Mouse (Mus musculus) limb, embryonic 11.5 days (tissue): ENCODE results near the gene Saa1. TPM values are rescaled to one million over a fixed set of nuclear protein-coding genes. Genes with fewer than 3 reads are reported as not detected.

Experiments used
- ATAC-seq: fragments of 200-750 bp; cut with Nextera tagmentation; 2 replicates; pipeline ENCODE4 v1.8.0; 2017; ENCODE audit warnings: low read depth; ENCODE audit not compliant: insufficient number of reproducible peaks, low FRiP score, low TSS enrichment
- DNase-seq: peaks from one replicate; pipeline ENCODE4 v3.0.0-alpha.2; 2015; ENCODE audit warnings: low spot score
- H3K27ac ChIP-seq: fragments of 300-500 bp; sonication (generic); replicated peaks from 2 replicates; pipeline ENCODE4 v1.5.1; 2014; ENCODE audit warnings: low read depth, mild to moderate bottlenecking, low read length
- H3K27me3 ChIP-seq: fragments of 300-500 bp; sonication (generic); 2 replicates; pipeline ENCODE4 v1.6.1; 2014; ENCODE audit warnings: mild to moderate bottlenecking, low read length, mixed read lengths; ENCODE audit not compliant: control insufficient read depth, insufficient read depth
- H3K36me3 ChIP-seq: fragments of 300-500 bp; sonication (generic); 2 replicates; pipeline ENCODE4 v1.6.1; 2014; ENCODE audit warnings: mild to moderate bottlenecking, low read length, moderate library complexity, mixed read lengths; ENCODE audit not compliant: control insufficient read depth, insufficient read depth
- H3K4me1 ChIP-seq: fragments of 300-500 bp; sonication (generic); 2 replicates; pipeline ENCODE4 v1.6.1; 2014; ENCODE audit warnings: low read length, mixed read lengths; ENCODE audit not compliant: control insufficient read depth, insufficient read depth
- H3K4me2 ChIP-seq: fragments of 300-500 bp; sonication (generic); 2 replicates; pipeline ENCODE4 v1.6.1; 2014; ENCODE audit warnings: low read depth, mild to moderate bottlenecking, moderate library complexity; ENCODE audit not compliant: severe bottlenecking
- H3K4me3 ChIP-seq: fragments of 300-500 bp; sonication (generic); 2 replicates; pipeline ENCODE4 v1.5.1; 2014; ENCODE audit warnings: low read depth, low read length
- H3K9ac ChIP-seq: fragments of 300-500 bp; sonication (generic); 2 replicates; pipeline ENCODE4 v1.6.1; 2014; ENCODE audit warnings: mild to moderate bottlenecking, low read length
- H3K9me3 ChIP-seq: fragments of 300-500 bp; sonication (generic); 2 replicates; pipeline ENCODE4 v1.6.1; 2016; ENCODE audit warnings: low read length; ENCODE audit not compliant: control insufficient read depth
- WGBS: fragments of 180-500 bp; shearing (Covaris S2); extraction: QIAGEN DNeasy Blood & Tissue Kit; methylation state at CpG from one replicate; pipeline ENCODE4 v1.1.7; 2014; 5-methylcytosine and 5-hydroxymethylcytosine counted together
- polyA plus RNA-seq: library from polyadenylated mRNA; unstranded; fragments of >200 nt; fragmentation: Nextera tagmentation; extraction: Ambion mirVana; gene quantifications from 2 replicates; pipeline ENCODE4 v1.2.1, GENCODE M21; 2014

Gene Saa1
- polyA plus RNA-seq, 1 experiment from 2014 or later = not detected

DNA sequence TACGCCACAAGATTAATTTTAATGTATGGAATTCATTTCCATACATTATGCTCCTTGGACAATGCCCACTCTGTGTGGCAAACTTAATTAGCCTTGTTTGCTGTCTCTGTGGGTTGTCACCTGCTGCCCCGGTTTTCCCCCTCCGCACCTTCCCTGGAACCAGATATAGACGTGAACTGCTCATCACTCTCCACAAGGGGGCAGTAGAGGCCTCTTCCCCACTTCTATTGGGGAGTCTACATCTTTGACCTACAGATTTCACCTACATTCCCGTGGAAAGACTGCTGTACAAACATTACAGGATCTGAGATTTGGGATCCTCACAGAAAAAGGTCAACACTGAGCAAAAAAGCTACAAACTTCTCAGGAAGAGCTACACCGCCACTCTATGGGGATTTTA is 28.3 kb downstream of the Saa1 start:
- no peak overlapping the region for H3K4me2 ChIP-seq
- no peaks in the 10 kb centered on the region for H3K36me3 ChIP-seq
- DNase-seq = peak; percentile 72
- no peak overlapping the region for H3K4me3 ChIP-seq
- ATAC-seq = no peak
- H3K9me3 ChIP-seq = no peaks in the 10 kb centered on the region
- no peak overlapping the region for H3K27ac ChIP-seq
- H3K4me1 ChIP-seq = no peaks in the 10 kb centered on the region
- no peaks in the 10 kb centered on the region for H3K27me3 ChIP-seq
- H3K9ac ChIP-seq = no peak overlapping the region
- WGBS = 31% methylated on average over 6 of the region's 6 CpGs

DNA sequence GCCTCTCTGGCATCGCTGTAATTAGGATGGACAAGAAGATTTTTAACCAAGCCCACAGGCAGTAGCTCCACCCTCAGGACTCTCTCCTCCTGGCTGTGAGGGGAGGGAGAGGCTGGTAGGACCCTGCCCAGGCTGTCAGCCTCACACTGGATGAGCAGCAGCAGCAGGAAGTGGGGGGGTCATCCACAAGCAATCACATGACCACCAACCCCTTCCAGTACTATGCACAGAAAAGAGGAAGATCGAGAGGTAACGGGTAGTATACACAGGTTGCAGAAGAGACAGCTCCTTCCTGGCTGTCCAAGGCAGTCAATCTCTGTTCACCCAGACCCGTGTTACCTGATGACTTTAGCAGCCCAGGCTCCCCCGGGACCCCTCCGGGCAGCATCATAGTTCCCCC is 30.5 kb downstream of the Saa1 start:
- Histone ChIP-seq H3K4me1 (no peaks in the 10 kb centered on the region), H3K4me2 (no peak overlapping the region), H3K27ac (no peak overlapping the region), H3K36me3 (no peaks in the 10 kb centered on the region), H3K4me3 (no peak overlapping the region), H3K9me3 (no peaks in the 10 kb centered on the region), H3K9ac (no peak overlapping the region), H3K27me3 (no peaks in the 10 kb centered on the region)
- DNase-seq (no peak), ATAC-seq (no peak)
- 71% methylated on average over 6 of the region's 6 CpGs for WGBS

DNA sequence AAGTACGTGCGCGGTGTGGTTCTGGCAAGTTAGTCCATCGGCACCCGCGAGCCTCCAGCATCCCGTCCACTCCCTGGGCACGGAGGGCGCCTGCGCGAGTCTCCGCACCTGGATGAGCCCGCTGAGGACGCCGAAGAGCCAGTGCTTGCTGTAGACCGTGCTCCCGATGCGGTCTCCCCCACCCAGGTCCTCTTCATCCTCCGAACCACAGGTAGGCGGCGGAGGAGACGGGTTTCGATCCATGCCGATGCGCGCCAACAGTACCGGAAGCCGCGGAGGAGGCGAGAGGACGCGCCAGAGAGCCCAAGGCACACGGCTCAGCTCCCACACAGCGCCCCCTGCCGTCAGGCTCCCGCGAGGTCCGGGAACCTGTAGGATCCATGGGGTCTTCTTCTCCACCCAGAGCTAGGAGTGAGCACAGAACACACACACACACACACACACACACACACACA is 32.4 kb downstream of the Saa1 start, which contains the start of gene Saal1:
Gene Saal1 (minus strand): TSS at position 291 of the 455 bp plus-strand sequence.
- Histone ChIP-seq H3K27ac (no peak within 1 kb of the TSS; the same call in 1 of the 2 replicates), H3K4me1 (no peaks in the 10 kb centered on the region), H3K27me3 (no peaks in the 10 kb centered on the region), H3K9me3 (no peaks in the 10 kb centered on the region), H3K9ac (peak within 1 kb of the TSS; percentile 81), H3K4me2 (peak within 1 kb of the TSS; percentile 60), H3K36me3 (peaks cover 5% of the 10 kb centered on the region; the same call in 1 of the 2 replicates), H3K4me3 (peak within 1 kb of the TSS; percentile 71)
- DNase-seq (peak; percentile 99), ATAC-seq (peak; percentile 96)
- WGBS = under 1% methylated on average over 38 of the region's 38 CpGs

DNA sequence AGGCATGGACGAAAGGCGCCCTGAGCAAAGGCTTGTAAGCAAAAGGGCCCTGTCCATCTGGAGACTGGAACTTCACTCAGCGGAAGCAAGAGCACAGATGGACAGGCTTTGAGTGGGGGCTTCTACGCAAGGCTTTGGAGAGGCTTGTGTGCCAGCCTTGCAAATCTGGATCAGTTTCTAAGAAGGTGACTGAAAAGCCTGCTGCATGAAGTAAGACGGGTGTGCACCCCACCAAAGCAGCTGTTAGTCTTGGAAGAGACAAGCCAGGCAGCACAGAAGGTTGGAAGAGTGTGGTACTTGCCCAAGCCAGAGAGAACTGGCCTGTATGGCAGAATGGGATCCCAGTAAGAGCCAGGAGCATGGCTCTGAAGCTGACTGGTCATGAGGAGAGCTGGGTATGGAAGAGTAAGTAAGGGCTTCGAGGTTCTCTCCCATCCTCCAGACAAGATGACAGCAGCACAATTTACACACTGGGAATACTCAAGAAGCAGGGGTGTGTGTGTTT is 42.2 kb downstream of the Saa1 start:
- H3K27ac ChIP-seq = no peak overlapping the region
- 93% methylated on average over 6 of the region's 6 CpGs for WGBS
- H3K27me3 ChIP-seq = no peaks in the 10 kb centered on the region
- no peaks in the 10 kb centered on the region for H3K4me1 ChIP-seq
- no peak for DNase-seq
- H3K4me3 ChIP-seq = no peak overlapping the region
- no peak for ATAC-seq
- no peak overlapping the region for H3K4me2 ChIP-seq
- H3K9ac ChIP-seq = no peak overlapping the region
- H3K36me3 ChIP-seq = peaks cover 34% of the 10 kb centered on the region
- H3K9me3 ChIP-seq = no peaks in the 10 kb centered on the region

DNA sequence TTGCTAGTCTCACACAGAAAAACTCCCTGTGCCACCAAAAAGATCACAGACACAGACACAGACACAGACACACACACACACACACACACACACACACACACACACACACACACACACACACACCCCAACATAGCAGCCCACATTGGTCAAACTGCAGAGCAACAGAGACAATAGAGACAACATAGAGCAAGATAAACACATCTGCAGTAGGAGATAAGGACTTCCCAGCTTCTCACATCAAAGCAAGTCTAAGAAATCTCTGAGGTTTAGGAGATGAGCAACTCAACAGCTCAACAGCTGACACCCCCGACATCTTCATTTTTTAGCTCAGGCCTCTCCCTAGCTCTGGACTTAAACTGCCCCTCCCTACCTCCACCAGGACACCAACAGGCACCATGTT is 46.0 kb downstream of the Saa1 start:
- Histone ChIP-seq H3K27me3 (no peaks in the 10 kb centered on the region), H3K4me2 (no peak overlapping the region), H3K27ac (no peak overlapping the region), H3K4me3 (no peak overlapping the region), H3K9me3 (no peaks in the 10 kb centered on the region), H3K4me1 (no peaks in the 10 kb centered on the region), H3K9ac (no peak overlapping the region), H3K36me3 (peaks cover 23% of the 10 kb centered on the region; the same call in 1 of the 2 replicates)
- DNase-seq (no peak), ATAC-seq (no peak)
- 94% methylated on average over 1 of the region's 1 CpGs for WGBS

Other genes with a start within 250 kb of the Saa1 start
- 11.1 and 13.2 TPM in 2 replicates for gene Sergef, start 103.2 kb downstream of the Saa1 start, polyA plus RNA-seq
- gene Tph1, start 70.4 kb downstream of the Saa1 start, polyA plus RNA-seq = 0.40 TPM in 1 of 2 replicates, not detected in the other
- 48.1 and 50.8 TPM in 2 replicates for gene Saal1, start 32.3 kb downstream of the Saa1 start, polyA plus RNA-seq
- 0.20 and 0.29 TPM in 2 replicates for gene Saa3, start 27.3 kb downstream of the Saa1 start, polyA plus RNA-seq
- gene Saa4, start 10.4 kb downstream of the Saa1 start, polyA plus RNA-seq = not detected in 2 replicates
- gene Saa2, start 8.8 kb upstream of the Saa1 start, polyA plus RNA-seq = 0.68 and 0.98 TPM in 2 replicates
- 18.6 and 21.3 TPM in 2 replicates for gene Hps5, start 53.1 kb upstream of the Saa1 start, polyA plus RNA-seq
- gene Gtf2h1, start 53.1 kb upstream of the Saa1 start, polyA plus RNA-seq = 51.0 and 51.6 TPM in 2 replicates
- gene Ldha, start 98.5 kb upstream of the Saa1 start, polyA plus RNA-seq = 1,902 and 2,130 TPM in 2 replicates
- gene Ldhc, start 118.2 kb upstream of the Saa1 start, polyA plus RNA-seq = 0.19 and 0.26 TPM in 2 replicates
- 268 and 272 TPM in 2 replicates for gene Tsg101, start 177.0 kb upstream of the Saa1 start, polyA plus RNA-seq
- 14.3 and 15.2 TPM in 2 replicates for gene Uevld, start 215.5 kb upstream of the Saa1 start, polyA plus RNA-seq
- not detected in 2 replicates for gene Gm9999, start 240.6 kb upstream of the Saa1 start, polyA plus RNA-seq